Mouse (Mus musculus): ENCODE results near the gene Zfp385c. TPM values are rescaled to one million over a fixed set of nuclear protein-coding genes. Genes with fewer than 3 reads are reported as not detected.

Gene Zfp385c
- polyA plus RNA-seq, 1 experiment from 2014 or later, result 0.20 TPM

DNA sequence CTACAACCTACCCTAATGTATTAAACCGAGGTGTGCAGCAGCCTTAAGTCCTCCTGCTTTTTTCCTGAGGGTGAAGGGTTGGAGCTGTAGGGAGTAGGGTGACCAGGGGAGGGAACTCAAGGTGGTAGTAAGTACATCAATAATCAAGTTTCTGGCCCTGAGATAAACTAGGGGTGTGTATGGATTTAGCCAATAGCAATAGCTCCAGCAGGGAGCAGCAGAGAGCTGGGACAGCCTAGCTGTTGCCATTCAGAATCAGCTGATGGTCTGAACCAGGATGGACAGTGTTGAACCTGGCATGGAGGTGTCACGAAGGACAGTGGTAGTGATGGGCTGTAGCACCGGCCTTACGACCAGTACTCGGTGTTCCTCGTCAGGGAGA is 22.3 kb upstream of the Zfp385c start:
- ATAC-seq (ENCODE audit: low FRiP score, low read depth), result 0 out of 2 replicates have a peak, but pooled peaks have one; percentile 22
- Histone ChIP-seq H3K36me3 (peaks cover 45% of the 10 kb centered on the region), H3K27ac (no peak overlapping the region), H3K27me3 (replicated peaks) (no peaks in the 10 kb centered on the region), H3K4me1 (peaks cover 19% of the 10 kb centered on the region), H3K4me3 (no peak overlapping the region), H3K9ac (no peak overlapping the region), H3K9me3 (no peaks in the 10 kb centered on the region), H3K4me2 (replicated peaks) (peak overlapping the region; percentile 51)
- 48% methylated on average over 6 of the region's 6 CpGs for WGBS

DNA sequence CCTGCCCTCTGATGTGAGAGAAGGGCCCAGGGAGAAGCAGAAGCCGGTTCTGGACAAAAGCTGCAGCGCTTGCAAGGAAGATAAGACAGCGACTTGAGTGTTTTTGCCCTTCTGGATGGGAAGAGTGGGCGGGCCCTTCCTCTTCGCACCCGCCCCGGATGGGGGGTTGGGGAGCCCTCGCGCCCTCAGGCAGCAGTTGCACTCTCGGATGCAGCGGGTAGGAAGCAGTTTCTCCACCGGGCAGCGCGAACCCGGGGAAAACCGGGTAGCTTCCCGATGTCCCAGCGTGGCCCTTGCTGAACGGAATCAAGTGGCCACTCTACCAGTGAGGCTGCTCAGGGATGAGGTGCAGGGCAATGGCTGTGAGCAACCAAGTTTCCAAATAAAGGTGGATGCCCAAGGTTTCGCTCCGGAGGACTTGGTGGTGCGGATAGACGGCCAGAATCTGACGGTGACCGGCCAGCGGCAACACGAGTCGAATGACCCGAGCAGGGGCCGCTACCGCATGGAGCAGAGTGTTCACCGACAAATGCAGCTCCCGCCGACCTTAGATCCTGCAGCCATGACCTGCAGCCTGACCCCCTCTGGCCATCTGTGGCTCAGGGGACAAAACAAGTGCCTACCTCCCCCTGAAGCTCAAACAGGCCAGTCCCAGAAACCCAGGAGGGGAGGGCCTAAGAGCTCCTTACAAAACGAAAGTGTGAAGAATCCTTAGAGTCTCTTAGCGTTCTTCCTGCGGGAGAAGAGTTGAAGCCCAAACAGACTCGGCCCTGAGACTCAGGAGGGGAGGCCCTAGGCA is 21.7 kb upstream of the Zfp385c start, which contains the start of gene Hspb9:
Hspb9 (plus strand) TSS at position 116 of the 799 bp plus-strand sequence.
- Histone ChIP-seq H3K27me3 (replicated peaks) (no peaks in the 10 kb centered on the region), H3K4me2 (replicated peaks) (peak within 1 kb of the TSS; percentile 79), H3K36me3 (peaks cover 46% of the 10 kb centered on the region), H3K27ac (no peak within 1 kb of the TSS), H3K4me3 (peak within 1 kb of the TSS; percentile 7; the same call in 1 of the 2 replicates), H3K9me3 (no peaks in the 10 kb centered on the region), H3K4me1 (peaks cover 19% of the 10 kb centered on the region), H3K9ac (peak within 1 kb of the TSS; percentile 48)
- 0 out of 2 replicates have a peak, but pooled peaks have one; percentile 15 for ATAC-seq (ENCODE audit: low FRiP score, low read depth)
- 5% methylated on average over 38 of the region's 38 CpGs for WGBS

DNA sequence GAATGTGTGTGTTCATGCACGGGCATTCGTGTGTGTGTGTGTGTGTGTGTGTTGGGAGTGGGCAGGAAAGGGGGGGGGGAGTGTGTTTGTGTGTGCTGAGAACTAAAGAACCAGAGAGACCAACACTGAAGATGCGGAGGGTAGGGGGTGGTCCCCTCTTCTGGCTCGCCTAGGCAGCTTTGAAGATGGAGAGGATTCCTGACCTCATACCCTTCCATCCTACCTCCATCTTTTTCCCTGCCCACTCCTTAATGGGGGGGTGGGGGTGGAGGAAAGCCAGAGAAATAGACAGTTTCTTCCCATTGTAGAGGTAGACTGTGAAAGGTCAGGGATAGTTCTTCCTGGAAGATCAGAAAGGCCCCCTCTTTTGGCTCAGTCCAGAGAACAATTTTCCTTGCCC is 20.9 kb upstream of the Zfp385c start:
- 0 out of 2 replicates have a peak overlapping the region, but pooled peaks have one; percentile 48 for H3K9ac ChIP-seq
- peaks cover 46% of the 10 kb centered on the region for H3K36me3 ChIP-seq
- ATAC-seq (ENCODE audit: low FRiP score, low read depth), result no peak
- no peaks in the 10 kb centered on the region for H3K9me3 ChIP-seq
- 67% methylated on average over 4 of the region's 4 CpGs for WGBS
- H3K27ac ChIP-seq, result no peak overlapping the region
- no peak overlapping the region for H3K4me3 ChIP-seq
- H3K4me2 ChIP-seq (replicated peaks), result peak overlapping the region; percentile 51
- H3K27me3 ChIP-seq (replicated peaks), result no peaks in the 10 kb centered on the region
- peaks cover 19% of the 10 kb centered on the region for H3K4me1 ChIP-seq

DNA sequence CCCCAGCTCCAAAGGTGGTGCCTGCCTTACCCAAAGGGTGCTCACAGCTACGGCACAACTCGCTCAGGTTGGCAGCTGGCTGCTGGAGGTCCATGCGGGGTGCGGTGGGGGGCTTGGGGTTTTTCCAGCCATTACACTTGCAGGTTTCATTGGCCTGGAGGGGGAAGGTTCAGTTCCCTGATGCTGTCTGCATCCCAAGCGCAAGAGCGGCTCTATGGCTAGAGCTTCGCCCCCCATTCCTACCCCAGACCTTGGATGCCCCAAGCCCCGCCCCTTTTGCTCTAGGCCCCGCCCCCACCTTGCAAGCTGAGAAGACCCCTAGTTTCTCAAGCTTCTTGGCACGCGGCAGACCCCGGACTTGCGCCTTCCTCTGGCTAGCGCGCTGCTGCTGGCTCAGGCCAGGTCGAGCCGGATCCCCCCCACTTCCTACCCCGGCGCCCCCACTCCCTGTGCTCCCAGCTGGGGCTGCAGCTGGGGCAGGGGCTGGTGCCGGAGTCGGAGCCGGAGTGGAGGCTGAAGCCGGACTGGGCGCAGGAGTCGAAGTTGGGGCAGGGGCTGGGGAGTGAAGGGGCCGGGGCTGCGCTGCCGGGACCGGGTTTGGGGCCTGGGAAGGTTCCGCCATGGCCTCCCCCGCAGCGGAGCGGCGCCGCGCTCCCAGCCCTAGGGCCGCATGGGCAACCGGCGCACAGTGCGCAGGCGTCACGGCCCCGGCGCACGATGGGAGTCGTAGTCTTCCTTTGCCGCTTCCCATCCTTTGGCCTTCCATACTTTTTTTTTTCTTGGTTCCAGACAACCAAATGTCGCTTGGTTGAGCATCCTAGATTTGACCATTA is 19.7 kb upstream of the Zfp385c start, which contains the start of gene Kat2a:
Kat2a (minus strand) TSS at position 683 of the 833 bp plus-strand sequence.
- WGBS, result 3% methylated on average over 48 of the region's 48 CpGs
- no peaks in the 10 kb centered on the region for H3K27me3 ChIP-seq (replicated peaks)
- peak within 1 kb of the TSS; percentile 90 for H3K9ac ChIP-seq
- H3K4me1 ChIP-seq, result peaks cover 19% of the 10 kb centered on the region
- H3K27ac ChIP-seq, result peak within 1 kb of the TSS; percentile 53; the same call in 1 of the 2 replicates
- H3K36me3 ChIP-seq, result peaks cover 47% of the 10 kb centered on the region
- peak; percentile 89 for ATAC-seq (ENCODE audit: low FRiP score, low read depth)
- peak within 1 kb of the TSS; percentile 98 for H3K4me3 ChIP-seq
- H3K9me3 ChIP-seq, result no peaks in the 10 kb centered on the region
- peak within 1 kb of the TSS; percentile 79 for H3K4me2 ChIP-seq (replicated peaks)

DNA sequence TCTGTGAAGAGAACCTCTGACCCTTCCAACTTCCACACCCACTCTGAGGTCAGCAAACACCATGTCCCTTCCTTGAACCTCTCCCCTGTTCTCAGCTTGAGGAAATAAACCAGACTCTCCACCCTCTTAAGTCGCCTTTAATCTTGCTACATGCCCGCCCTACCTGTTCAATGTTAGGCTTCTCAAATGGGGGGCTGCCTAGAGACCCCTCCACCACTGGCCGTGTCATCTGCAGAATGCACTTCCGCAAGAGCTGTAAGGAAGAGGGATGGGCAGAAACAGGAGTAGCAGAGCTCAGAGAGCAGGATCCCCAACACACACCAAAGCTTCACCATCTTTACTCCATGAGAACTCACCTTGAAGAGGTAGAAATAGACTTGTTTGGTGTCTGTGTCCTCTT is 18.7 kb upstream of the Zfp385c start:
- Histone ChIP-seq H3K36me3 (peaks cover 47% of the 10 kb centered on the region), H3K27me3 (replicated peaks) (no peaks in the 10 kb centered on the region), H3K4me1 (peaks cover 19% of the 10 kb centered on the region), H3K27ac (no peak overlapping the region), H3K4me3 (no peak overlapping the region), H3K4me2 (replicated peaks) (0 out of 2 replicates have a peak overlapping the region, but pooled peaks have one; percentile 79), H3K9me3 (no peaks in the 10 kb centered on the region), H3K9ac (no peak overlapping the region)
- 88% methylated on average over 4 of the region's 4 CpGs for WGBS
- ATAC-seq (ENCODE audit: low FRiP score, low read depth), result no peak

DNA sequence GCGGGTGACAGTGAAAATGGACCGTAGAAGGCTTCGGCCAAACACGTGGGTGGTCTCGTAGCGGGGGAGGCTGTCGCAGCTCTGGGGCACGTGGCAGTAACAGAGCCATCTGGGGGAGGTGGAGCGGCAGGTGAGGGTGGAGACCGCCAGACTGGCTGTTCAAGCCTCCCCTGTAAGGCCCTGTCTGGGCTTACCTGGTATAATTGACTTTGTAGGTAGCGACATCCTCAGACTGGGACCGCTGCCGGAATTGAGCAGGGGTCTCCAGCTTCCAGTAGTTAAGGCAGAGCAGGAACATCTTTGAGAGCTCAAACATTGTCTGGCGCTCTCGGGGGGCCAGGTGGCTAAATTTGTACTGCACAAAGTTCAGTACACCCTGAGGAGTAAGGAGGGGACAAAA is 18.3 kb upstream of the Zfp385c start:
- H3K27me3 ChIP-seq (replicated peaks), result no peaks in the 10 kb centered on the region
- ATAC-seq (ENCODE audit: low FRiP score, low read depth), result no peak
- H3K9ac ChIP-seq, result no peak overlapping the region
- H3K9me3 ChIP-seq, result no peaks in the 10 kb centered on the region
- H3K36me3 ChIP-seq, result peaks cover 47% of the 10 kb centered on the region
- peaks cover 19% of the 10 kb centered on the region for H3K4me1 ChIP-seq
- H3K4me3 ChIP-seq, result no peak overlapping the region
- 92% methylated on average over 15 of the region's 15 CpGs for WGBS
- H3K27ac ChIP-seq, result no peak overlapping the region
- no peak overlapping the region for H3K4me2 ChIP-seq (replicated peaks)

DNA sequence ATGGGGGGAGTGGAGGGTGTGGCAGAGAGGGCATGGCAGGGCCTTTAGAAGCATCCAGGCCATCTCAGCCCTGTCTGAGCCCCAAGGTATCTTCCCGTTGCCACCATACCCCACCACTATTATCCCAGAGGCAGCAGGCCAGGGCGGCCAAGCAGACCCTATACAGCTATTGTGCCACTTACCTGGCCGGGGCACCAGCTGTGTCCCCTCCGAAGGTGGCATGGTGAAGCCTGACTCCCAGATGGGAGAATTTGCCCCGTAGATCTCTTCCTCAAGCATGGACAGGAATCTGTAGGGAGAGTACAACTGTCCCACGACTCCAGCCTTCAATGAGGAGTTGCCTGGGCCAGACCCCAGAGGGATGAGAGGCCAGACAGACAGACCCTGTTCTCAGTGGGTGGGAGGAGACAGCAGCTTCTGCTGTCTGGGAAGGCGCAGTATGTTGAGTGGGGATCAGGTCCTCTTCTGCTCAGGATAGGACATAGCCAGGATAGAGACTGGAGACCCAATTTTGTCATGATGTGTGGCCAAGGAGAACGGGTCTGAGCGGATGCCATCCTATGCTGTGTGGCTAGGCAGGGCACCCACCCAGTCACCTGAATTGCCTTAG is 17.1 kb upstream of the Zfp385c start:
- Histone ChIP-seq H3K36me3 (peaks cover 53% of the 10 kb centered on the region), H3K27ac (no peak overlapping the region), H3K4me1 (peaks cover 16% of the 10 kb centered on the region), H3K4me2 (replicated peaks) (no peak overlapping the region), H3K9ac (no peak overlapping the region), H3K27me3 (replicated peaks) (no peaks in the 10 kb centered on the region), H3K9me3 (no peaks in the 10 kb centered on the region), H3K4me3 (no peak overlapping the region)
- 94% methylated on average over 9 of the region's 9 CpGs for WGBS
- ATAC-seq (ENCODE audit: low FRiP score, low read depth), result no peak

DNA sequence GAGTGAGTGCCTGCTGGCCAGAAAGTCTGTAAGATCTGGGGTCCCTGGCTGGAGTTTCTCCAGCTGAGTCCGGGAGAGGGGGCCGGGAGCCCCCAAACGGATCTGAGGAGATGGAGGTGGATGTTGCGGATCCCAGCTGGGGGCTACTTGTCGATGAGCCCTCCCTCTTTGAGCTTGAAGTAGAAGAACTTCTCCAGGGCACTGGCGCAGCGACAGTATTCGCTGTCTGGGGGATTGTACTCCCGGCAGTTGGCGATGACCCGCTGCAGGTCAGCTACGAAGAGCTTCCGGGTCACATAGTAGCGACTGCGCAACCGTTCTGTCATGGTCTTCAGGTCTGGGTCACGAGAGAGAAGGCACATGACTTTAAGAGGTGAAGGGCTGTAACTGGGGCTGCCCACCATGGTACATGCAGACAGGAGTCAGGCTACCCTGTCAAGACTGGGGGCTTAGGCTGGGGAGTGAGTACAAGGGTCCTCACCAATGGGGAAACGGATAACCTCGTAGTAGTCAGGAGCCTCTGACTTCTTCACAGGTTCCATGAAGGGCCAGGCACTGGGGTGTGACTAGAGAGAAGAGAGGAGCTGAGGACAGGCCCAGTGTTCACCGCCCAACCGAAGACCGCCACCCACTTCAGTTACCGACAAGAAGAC is 13.0 kb upstream of the Zfp385c start:
- Histone ChIP-seq H3K27me3 (replicated peaks) (no peaks in the 10 kb centered on the region), H3K9me3 (no peaks in the 10 kb centered on the region), H3K4me3 (no peak overlapping the region), H3K4me1 (0 out of 2 replicates have a peak, but pooled peaks cover 4% of the 10 kb centered on the region), H3K4me2 (replicated peaks) (no peak overlapping the region), H3K9ac (0 out of 2 replicates have a peak overlapping the region, but pooled peaks have one; percentile 13), H3K27ac (no peak overlapping the region), H3K36me3 (peaks cover 54% of the 10 kb centered on the region)
- 93% methylated on average over 23 of the region's 23 CpGs for WGBS
- no peak for ATAC-seq (ENCODE audit: low FRiP score, low read depth)

DNA sequence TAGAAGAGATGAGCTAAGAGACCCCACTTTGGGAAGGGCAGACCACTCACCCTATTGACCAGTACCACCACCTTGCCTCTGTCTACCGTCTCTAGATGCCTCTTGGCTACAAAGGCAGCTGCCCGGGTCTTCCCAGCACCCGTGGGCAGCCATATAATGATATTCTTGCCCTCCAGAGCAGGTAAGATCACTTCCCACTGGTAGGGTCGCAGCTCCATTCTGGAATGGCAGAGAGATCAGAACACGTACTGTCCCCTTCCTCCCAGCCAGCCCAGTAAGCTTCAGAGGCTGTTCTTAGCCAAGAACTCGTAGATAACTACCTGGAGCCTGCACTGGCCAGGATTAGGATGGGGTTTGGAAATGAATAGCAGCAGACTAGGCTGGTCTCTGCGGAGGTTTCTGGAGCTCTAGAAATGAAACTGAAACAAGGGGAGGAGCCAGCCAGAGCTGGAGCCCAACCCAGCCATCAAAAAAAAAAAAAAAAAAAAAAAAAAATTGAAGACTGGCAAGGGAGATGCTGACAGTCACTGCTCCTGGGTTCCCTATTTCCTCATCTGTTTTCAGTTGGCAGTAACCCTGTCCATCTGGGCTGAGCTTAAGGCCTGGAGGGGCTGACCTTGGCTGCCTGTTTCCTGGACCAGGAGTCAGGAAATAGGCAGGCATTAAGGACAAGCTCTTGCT is 11.7 kb upstream of the Zfp385c start, which contains the start of gene Dhx58:
Dhx58 (minus strand) TSS at position 421 of the 681 bp plus-strand sequence.
- Histone ChIP-seq H3K9me3 (no peaks in the 10 kb centered on the region), H3K9ac (0 out of 2 replicates have a peak within 1 kb of the TSS, but pooled peaks have one; percentile 13), H3K4me2 (replicated peaks) (no peak within 1 kb of the TSS), H3K4me3 (no peak within 1 kb of the TSS), H3K36me3 (peaks cover 47% of the 10 kb centered on the region), H3K27ac (no peak within 1 kb of the TSS), H3K27me3 (replicated peaks) (no peaks in the 10 kb centered on the region), H3K4me1 (0 out of 2 replicates have a peak, but pooled peaks cover 4% of the 10 kb centered on the region)
- 68% methylated on average over 7 of the region's 7 CpGs for WGBS
- ATAC-seq (ENCODE audit: low FRiP score, low read depth), result no peak

DNA sequence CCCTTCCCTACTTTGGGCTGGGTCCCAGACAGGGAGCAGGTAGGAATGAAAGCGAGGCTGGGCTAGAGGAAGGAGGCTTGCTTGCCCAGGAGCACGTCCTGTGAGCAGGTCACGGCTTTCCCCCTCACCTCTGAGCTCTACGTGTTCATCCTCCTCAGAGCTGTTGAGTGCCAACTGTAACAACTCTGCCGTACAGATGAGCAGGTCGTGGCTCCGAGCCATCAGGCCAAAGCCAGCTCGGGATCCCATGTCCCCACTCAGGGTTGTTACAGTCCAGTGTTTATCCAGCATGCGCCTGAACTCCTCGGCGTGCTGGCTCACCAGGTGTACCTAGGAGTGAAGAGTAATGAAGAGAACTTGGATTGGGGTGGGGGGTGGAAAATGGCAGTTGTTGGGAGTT is 11.1 kb upstream of the Zfp385c start:
- no peak overlapping the region for H3K4me3 ChIP-seq
- WGBS, result 71% methylated on average over 11 of the region's 11 CpGs

DNA sequence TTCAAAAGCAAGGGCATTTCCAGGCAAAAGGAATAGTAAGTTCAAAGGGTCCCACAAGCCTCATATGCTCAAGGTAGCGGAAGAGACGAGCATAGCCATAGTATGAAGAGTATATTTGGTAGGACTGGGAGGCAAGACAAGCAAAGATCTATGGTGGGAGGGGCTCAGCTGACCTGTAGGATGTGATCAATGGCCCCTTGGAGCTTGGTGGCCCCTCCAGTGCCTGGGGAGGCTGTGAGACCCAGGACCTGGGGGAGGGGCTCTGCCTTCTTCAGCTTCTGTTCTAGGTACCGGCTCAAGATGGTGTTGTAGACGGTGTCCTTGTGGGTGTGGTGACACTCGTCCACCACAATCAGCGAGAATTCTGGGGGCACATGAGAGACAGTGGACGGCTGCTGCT is 10.7 kb upstream of the Zfp385c start:
- Histone ChIP-seq H3K4me3 (no peak overlapping the region), H3K9me3 (no peaks in the 10 kb centered on the region), H3K27ac (no peak overlapping the region), H3K9ac (no peak overlapping the region), H3K27me3 (replicated peaks) (no peaks in the 10 kb centered on the region), H3K4me1 (0 out of 2 replicates have a peak, but pooled peaks cover 4% of the 10 kb centered on the region), H3K4me2 (replicated peaks) (peak overlapping the region; percentile 44), H3K36me3 (peaks cover 36% of the 10 kb centered on the region)
- ATAC-seq (ENCODE audit: low FRiP score, low read depth), result 0 out of 2 replicates have a peak, but pooled peaks have one; percentile 17
- WGBS, result 48% methylated on average over 7 of the region's 7 CpGs

More for the DNA sequence above, 11.1 kb upstream of the Zfp385c start:
- H3K4me2 ChIP-seq (replicated peaks), result no peak overlapping the region
- no peak for ATAC-seq (ENCODE audit: low FRiP score, low read depth)
- no peak overlapping the region for H3K9ac ChIP-seq
- H3K27me3 ChIP-seq (replicated peaks), result no peaks in the 10 kb centered on the region
- no peaks in the 10 kb centered on the region for H3K9me3 ChIP-seq
- peaks cover 41% of the 10 kb centered on the region for H3K36me3 ChIP-seq
- H3K4me1 ChIP-seq, result 0 out of 2 replicates have a peak, but pooled peaks cover 4% of the 10 kb centered on the region
- no peak overlapping the region for H3K27ac ChIP-seq

Measured in neural tube, embryonic 12.5 days (tissue).